In the genomic region with DNA sequence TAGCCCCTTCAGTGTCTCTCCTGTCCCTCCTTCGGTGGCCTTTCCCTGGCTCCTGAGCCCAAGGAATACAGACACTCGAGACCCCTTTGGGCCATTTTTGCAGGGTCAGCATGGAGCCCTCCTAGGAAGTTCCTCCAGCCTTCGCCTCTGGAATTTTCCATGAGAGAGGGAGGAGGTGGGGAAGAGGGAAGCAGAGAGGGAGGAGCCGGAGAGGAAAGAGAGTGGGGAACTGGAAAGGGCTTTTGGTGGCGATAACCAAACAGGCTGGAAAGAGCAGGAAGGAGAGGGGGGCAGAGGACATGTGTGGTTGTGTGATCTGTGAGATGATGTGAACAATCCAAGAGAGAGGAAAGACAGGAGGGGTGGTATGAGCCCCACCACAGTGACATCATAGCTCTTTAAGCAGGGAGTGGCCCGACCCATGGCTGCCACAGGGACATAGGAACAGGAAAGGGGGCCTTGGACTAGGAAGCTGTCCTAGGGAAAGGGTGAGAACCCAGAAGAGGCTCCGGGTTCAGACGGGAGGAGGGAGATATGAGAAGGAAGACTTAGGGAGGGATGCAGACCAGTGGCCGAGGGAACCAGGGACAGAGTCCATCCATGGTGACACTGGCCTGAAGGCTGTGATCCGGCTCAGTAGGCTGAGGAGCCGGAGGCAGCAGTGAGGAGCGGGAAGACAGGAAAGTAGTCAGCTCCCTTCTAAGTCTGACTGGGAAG, we compare ENCODE assay signal across 10 mouse cellular contexts. TPM values are rescaled to one million over a fixed set of nuclear protein-coding genes. Genes with fewer than 3 reads are reported as not detected.
DNase-seq lines count a peak whose midpoint lies in the region; ATAC-seq lines count a peak whose summit lies in the region.
"Had no signal": no experiment of that assay in that cellular context is flagged by ENCODE, and none has a peak within 500 bp of the region (broad histone marks: within the 10 kb centered on the region; RNA-seq: fewer than 3 reads in every experiment).

No protein-coding gene starts in this region.

- H3K9me3 ChIP-seq in midbrain, embryonic 11.5 days (ENCODE audit: control insufficient read depth, low read length) = no peaks in the 10 kb centered on the region
- no peaks in the 10 kb centered on the region for H3K9me3 ChIP-seq in midbrain, embryonic 15.5 days
- no peaks in the 10 kb centered on the region for H3K9me3 ChIP-seq in limb, embryonic 11.5 days (ENCODE audit: control insufficient read depth, low read length)
- H3K9me3 ChIP-seq in stomach, embryonic 15.5 days = no peaks in the 10 kb centered on the region

- H3K9ac ChIP-seq in midbrain, embryonic 11.5 days (ENCODE audit: low read length) = no peak overlapping the region
- H3K9ac ChIP-seq in midbrain, embryonic 15.5 days = no peak overlapping the region
- 0 out of 2 replicates have a peak overlapping the region, but pooled peaks have one; percentile 24 for H3K9ac ChIP-seq in limb, embryonic 11.5 days (ENCODE audit: low read length)
- no peak overlapping the region for H3K9ac ChIP-seq in stomach, embryonic 15.5 days

- H3K36me3 ChIP-seq in midbrain, embryonic 11.5 days (ENCODE audit: control insufficient read depth, insufficient read depth, low read length) = no peaks in the 10 kb centered on the region
- no peaks in the 10 kb centered on the region for H3K36me3 ChIP-seq in midbrain, embryonic 15.5 days (replicated peaks)
- no peaks in the 10 kb centered on the region for H3K36me3 ChIP-seq in limb, embryonic 11.5 days (ENCODE audit: control insufficient read depth, insufficient read depth, low read length)
- H3K36me3 ChIP-seq in stomach, embryonic 15.5 days = no peaks in the 10 kb centered on the region

- H3K4me2 ChIP-seq in midbrain, embryonic 11.5 days = no peak overlapping the region
- no peak overlapping the region for H3K4me2 ChIP-seq in midbrain, embryonic 15.5 days
- H3K4me2 ChIP-seq in limb, embryonic 11.5 days (ENCODE audit: low read depth, severe bottlenecking) = no peak overlapping the region
- peak overlapping the region; percentile 38 for H3K4me2 ChIP-seq in stomach, embryonic 15.5 days

- no peak overlapping the region for H3K27ac ChIP-seq in midbrain, embryonic 11.5 days (ENCODE audit: low read depth, low read length)
- no peak overlapping the region for H3K27ac ChIP-seq in midbrain, embryonic 15.5 days
- H3K27ac ChIP-seq in limb, embryonic 11.5 days (replicated peaks; ENCODE audit: low read depth, low read length) = no peak overlapping the region
- H3K27ac ChIP-seq in stomach, embryonic 15.5 days = peak overlapping the region; percentile 76
- H3K27ac ChIP-seq: macrophage had no signal

- ATAC-seq in midbrain, embryonic 11.5 days (ENCODE audit: low FRiP score) = no peak
- no peak for ATAC-seq in midbrain, embryonic 15.5 days (replicated peaks)
- ATAC-seq in limb, embryonic 11.5 days (ENCODE audit: insufficient number of reproducible peaks, low FRiP score, low TSS enrichment, low read depth) = no peak
- ATAC-seq in stomach, embryonic 15.5 days (ENCODE audit: insufficient read depth, low FRiP score, low read depth) = peak; percentile 16; the same call in 1 of the 2 replicates

- H3K4me1 ChIP-seq in midbrain, embryonic 11.5 days (ENCODE audit: control insufficient read depth, insufficient read depth, low read length) = no peaks in the 10 kb centered on the region; the same call in 1 of the 2 replicates
- H3K4me1 ChIP-seq in midbrain, embryonic 15.5 days = peaks cover 3% of the 10 kb centered on the region; the same call in 1 of the 2 replicates
- peaks cover 5% of the 10 kb centered on the region; the same call in 1 of the 2 replicates for H3K4me1 ChIP-seq in limb, embryonic 11.5 days (ENCODE audit: control insufficient read depth, insufficient read depth, low read length)
- H3K4me1 ChIP-seq in stomach, embryonic 15.5 days = peaks cover 23% of the 10 kb centered on the region

- DNase-seq in cerebellum, adult 11-12 months = peak; percentile 4
- no peak for DNase-seq in cerebellum, adult 11 months
- peak; percentile 85 for DNase-seq in midbrain, embryonic 11.5 days (ENCODE audit: low spot score, missing footprints)
- DNase-seq in limb, embryonic 11.5 days (ENCODE audit: low spot score) = no peak
- no peak for DNase-seq in frontal cortex, postnatal 14 days (ENCODE audit: low spot score in 2 of 2)
- DNase-seq in cerebellum, postnatal 4 days (ENCODE audit: low spot score in 2 of 2) = no peak
- DNase-seq: cerebellum, postnatal 25 days had no signal

- no peak overlapping the region for H3K4me3 ChIP-seq in midbrain, embryonic 11.5 days (ENCODE audit: low read depth, low read length)
- H3K4me3 ChIP-seq in midbrain, embryonic 15.5 days = no peak overlapping the region
- no peak overlapping the region for H3K4me3 ChIP-seq in limb, embryonic 11.5 days (ENCODE audit: low read depth, low read length)
- no peak overlapping the region for H3K4me3 ChIP-seq in stomach, embryonic 15.5 days (replicated peaks)

- WGBS in midbrain, embryonic 11.5 days = 55% methylated on average over 12 of the region's 12 CpGs
- WGBS in midbrain, embryonic 15.5 days = 58% methylated on average over 12 of the region's 12 CpGs
- 58% methylated on average over 12 of the region's 12 CpGs for WGBS in limb, embryonic 11.5 days
- 49% methylated on average over 12 of the region's 12 CpGs for WGBS in stomach, embryonic 15.5 days

- H3K27me3 ChIP-seq in midbrain, embryonic 11.5 days (ENCODE audit: control insufficient read depth, insufficient read depth, low read length) = no peaks in the 10 kb centered on the region
- H3K27me3 ChIP-seq in midbrain, embryonic 15.5 days (replicated peaks) = 0 out of 2 replicates have a peak, but pooled peaks cover 4% of the 10 kb centered on the region
- H3K27me3 ChIP-seq in limb, embryonic 11.5 days (ENCODE audit: control insufficient read depth, insufficient read depth, low read length) = no peaks in the 10 kb centered on the region
- no peaks in the 10 kb centered on the region for H3K27me3 ChIP-seq in stomach, embryonic 15.5 days (replicated peaks)

RNA-seq across cellular contexts. Expression of a gene that starts 6.4 kb away (rescaled TPM):
- 4.3 TPM in 2 replicates for polyA plus RNA-seq in midbrain, embryonic 11.5 days (2014; fragmentation: Nextera tagmentation; extraction: Ambion mirVana)
- 5.0 and 5.5 TPM in 2 replicates for polyA plus RNA-seq in midbrain, embryonic 15.5 days (2015; fragmentation: Nextera tagmentation; extraction: Ambion mirVana)
- polyA plus RNA-seq in limb, embryonic 11.5 days (2014; fragmentation: Nextera tagmentation; extraction: Ambion mirVana) = 2.4 and 3.4 TPM in 2 replicates
- polyA plus RNA-seq in stomach, embryonic 15.5 days (2015; fragmentation: Nextera tagmentation; extraction: Ambion mirVana) = 9.8 TPM in 2 replicates

RNA-seq across cellular contexts. Expression of a gene that starts 42.5 kb away (rescaled TPM):
- not detected in 2 replicates for polyA plus RNA-seq in midbrain, embryonic 11.5 days (2014; fragmentation: Nextera tagmentation; extraction: Ambion mirVana)
- 0.09 TPM in 1 of 2 replicates, not detected in the other for polyA plus RNA-seq in midbrain, embryonic 15.5 days (2015; fragmentation: Nextera tagmentation; extraction: Ambion mirVana)
- not detected in 2 replicates for polyA plus RNA-seq in limb, embryonic 11.5 days (2014; fragmentation: Nextera tagmentation; extraction: Ambion mirVana)
- 0.09 TPM in 1 of 2 replicates, not detected in the other for polyA plus RNA-seq in stomach, embryonic 15.5 days (2015; fragmentation: Nextera tagmentation; extraction: Ambion mirVana)
- polyA plus RNA-seq: macrophage had no signal

Comparison
In these comparisons a context has a peak if more than half of its experiments do, and no peak if none do; other contexts are left out.
1. DNase-seq: peak in cerebellum, adult 11-12 months (single experiment) and midbrain, embryonic 11.5 days (single experiment); none in cerebellum, adult 11 months (single experiment), limb, embryonic 11.5 days (single experiment), frontal cortex, postnatal 14 days (0 of 2) and cerebellum, postnatal 4 days (0 of 2).